Mouse (Mus musculus): ENCODE data around the gene Hsd17b11.
"Not testable (repeated sequence)": the region's sequence is repeated elsewhere in the genome, so short reads cannot be mapped to it uniquely, and the experiment has no call there.

GRCm38 (mm10) chr5:104024193-104024592 lies 2.5 kb upstream of the Hsd17b11 start:
- TF ChIP-seq POLR2A (IDR thresholded peaks at IDR 0.05; ENCODE audit: control insufficient read depth, extremely low read depth, insufficient read depth, low read length, poor library complexity); CTCF (IDR thresholded peaks at IDR 0.05; ENCODE audit: borderline replicate concordance, control insufficient read depth, extremely low read depth, insufficient read depth, low read length, poor library complexity): not testable (repeated sequence)
